Mouse (Mus musculus): ENCODE measurements around the gene Rnf144a. TPM values are rescaled to one million over a fixed set of nuclear protein-coding genes. Genes with fewer than 3 reads are reported as not detected.

Gene Rnf144a
- polyA plus RNA-seq, 1 experiment, result 3.4 TPM

DNA sequence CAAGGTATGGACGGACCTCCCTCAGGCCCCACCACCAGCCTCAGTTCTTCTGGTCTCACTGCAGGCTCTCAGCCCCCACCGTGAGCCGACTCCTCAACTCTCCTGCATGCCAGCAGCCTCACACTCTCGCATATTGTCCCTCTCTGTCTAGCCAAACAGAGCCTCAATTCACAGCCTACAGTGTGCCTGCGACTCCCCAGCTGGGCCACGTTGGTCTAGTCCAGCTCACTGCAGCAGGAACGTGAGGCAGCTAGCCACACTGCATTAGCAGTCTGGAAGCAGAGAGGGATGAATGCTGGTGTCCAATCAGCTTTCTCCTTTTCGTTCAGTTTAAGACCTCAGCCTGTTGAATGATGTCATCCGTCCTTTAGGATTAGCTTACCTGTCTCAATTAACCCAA, 28.1 kb downstream of the Rnf144a start:
- Histone ChIP-seq H3K27me3 (ENCODE audit: control insufficient read depth, insufficient read depth, low read length) (no peaks in the 10 kb centered on the region), H3K4me1 (ENCODE audit: control insufficient read depth, insufficient read depth, insufficient read length, low read length) (no peaks in the 10 kb centered on the region), H3K27ac (ENCODE audit: insufficient read depth, low read depth, low read length) (no peak overlapping the region), H3K4me3 (ENCODE audit: low read depth, low read length) (no peak overlapping the region), H3K36me3 (ENCODE audit: control insufficient read depth, insufficient read depth, low read length) (no peaks in the 10 kb centered on the region)
- WGBS, result 69% methylated on average over 9 of the region's 9 CpGs
- TF ChIP-seq POLR2A (IDR thresholded peaks at IDR 0.05; ENCODE audit: low read depth, low read length), result no peak

DNA sequence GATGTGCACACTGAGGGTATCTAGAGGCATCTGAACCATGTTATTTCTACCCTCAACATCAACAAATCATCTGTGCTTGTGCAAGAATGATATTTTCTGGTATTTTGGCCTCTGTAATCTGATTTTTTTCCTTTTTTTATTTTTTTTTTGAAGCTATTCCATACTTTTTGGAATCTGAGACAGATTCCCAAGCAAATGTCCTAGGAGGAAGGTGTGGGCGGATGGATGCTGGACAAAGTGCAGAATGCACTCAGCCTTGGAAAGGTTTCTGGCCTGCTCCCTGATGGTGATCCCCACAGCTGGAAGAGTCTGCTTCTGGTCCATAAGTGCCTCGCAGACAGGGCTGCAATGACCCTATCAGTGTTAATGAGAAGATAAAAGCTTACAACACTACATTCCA, 28.9 kb downstream of the Rnf144a start:
- H3K27me3 ChIP-seq (ENCODE audit: control insufficient read depth, insufficient read depth, low read length), result no peaks in the 10 kb centered on the region
- TF ChIP-seq CTCF (IDR thresholded peaks at IDR 0.05; ENCODE audit: extremely low read depth, insufficient read length, insufficient replicate concordance, low read depth, low read length) (no peak), POLR2A (IDR thresholded peaks at IDR 0.05; ENCODE audit: low read depth, low read length) (no peak)
- WGBS, result 59% methylated on average over 2 of the region's 2 CpGs

DNA sequence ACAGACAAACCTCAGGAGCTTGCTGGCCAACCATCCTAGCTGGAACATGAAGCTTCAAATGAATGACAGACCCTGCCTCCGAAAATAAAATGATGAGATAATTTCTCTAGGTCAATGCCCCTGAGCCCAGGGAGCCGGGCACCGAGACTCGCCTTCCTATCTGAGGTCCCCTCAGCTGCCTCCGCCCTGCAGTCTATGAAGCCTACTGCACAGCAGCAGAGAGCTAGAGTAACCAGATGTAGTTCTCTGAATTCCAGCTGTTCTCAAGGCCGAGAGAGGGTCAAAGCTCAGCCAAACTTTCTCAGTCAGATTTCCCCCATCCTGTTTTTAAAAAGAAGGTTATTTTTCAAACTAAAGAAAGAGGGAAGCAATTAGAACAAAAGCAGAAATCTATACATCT, 29.3 kb downstream of the Rnf144a start:
- no peaks in the 10 kb centered on the region for H3K4me1 ChIP-seq (ENCODE audit: control insufficient read depth, insufficient read depth, insufficient read length, low read length)
- no peak overlapping the region for H3K27ac ChIP-seq (ENCODE audit: insufficient read depth, low read depth, low read length)
- WGBS, result 67% methylated on average over 6 of the region's 6 CpGs
- H3K36me3 ChIP-seq (ENCODE audit: control insufficient read depth, insufficient read depth, low read length), result no peaks in the 10 kb centered on the region
- no peak overlapping the region for H3K4me3 ChIP-seq (ENCODE audit: low read depth, low read length)
- H3K27me3 ChIP-seq (ENCODE audit: control insufficient read depth, insufficient read depth, low read length), result no peaks in the 10 kb centered on the region
- TF ChIP-seq CTCF (IDR thresholded peaks at IDR 0.05; ENCODE audit: extremely low read depth, insufficient read length, insufficient replicate concordance, low read depth, low read length) (no peak), POLR2A (IDR thresholded peaks at IDR 0.05; ENCODE audit: low read depth, low read length) (no peak)

More for the DNA sequence above, 28.9 kb downstream of the Rnf144a start:
- Histone ChIP-seq H3K4me1 (ENCODE audit: control insufficient read depth, insufficient read depth, insufficient read length, low read length) (no peaks in the 10 kb centered on the region), H3K27ac (ENCODE audit: insufficient read depth, low read depth, low read length) (no peak overlapping the region), H3K4me3 (ENCODE audit: low read depth, low read length) (no peak overlapping the region), H3K36me3 (ENCODE audit: control insufficient read depth, insufficient read depth, low read length) (no peaks in the 10 kb centered on the region)

DNA sequence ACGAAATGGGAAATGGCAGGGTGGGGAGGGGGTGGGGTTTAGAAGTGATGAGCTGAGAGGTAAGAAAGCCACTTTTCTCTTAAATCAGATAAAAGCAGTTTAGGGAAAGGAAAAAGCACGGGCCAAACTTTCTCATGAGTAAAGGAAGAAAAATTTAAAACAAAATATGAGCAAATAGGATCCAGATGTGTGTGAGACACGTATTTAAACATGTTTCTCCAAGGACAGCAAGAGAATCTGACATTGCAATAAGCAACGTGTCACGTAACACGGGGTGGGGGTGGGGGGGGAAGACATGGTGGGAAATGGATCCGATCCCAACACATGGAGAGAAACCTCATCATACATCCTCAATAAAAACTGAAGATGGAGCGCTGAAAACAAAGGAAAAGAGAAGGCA, 33.3 kb downstream of the Rnf144a start:
- H3K27ac ChIP-seq (ENCODE audit: insufficient read depth, low read depth, low read length), result no peak overlapping the region
- WGBS, result 82% methylated on average over 8 of the region's 8 CpGs
- no peaks in the 10 kb centered on the region for H3K36me3 ChIP-seq (ENCODE audit: control insufficient read depth, insufficient read depth, low read length)
- H3K4me3 ChIP-seq (ENCODE audit: low read depth, low read length), result no peak overlapping the region
- TF ChIP-seq POLR2A (IDR thresholded peaks at IDR 0.05; ENCODE audit: low read depth, low read length) (no peak), CTCF (IDR thresholded peaks at IDR 0.05; ENCODE audit: extremely low read depth, insufficient read length, insufficient replicate concordance, low read depth, low read length) (no peak)
- H3K4me1 ChIP-seq (ENCODE audit: control insufficient read depth, insufficient read depth, insufficient read length, low read length), result no peaks in the 10 kb centered on the region
- H3K27me3 ChIP-seq (ENCODE audit: control insufficient read depth, insufficient read depth, low read length), result no peaks in the 10 kb centered on the region

DNA sequence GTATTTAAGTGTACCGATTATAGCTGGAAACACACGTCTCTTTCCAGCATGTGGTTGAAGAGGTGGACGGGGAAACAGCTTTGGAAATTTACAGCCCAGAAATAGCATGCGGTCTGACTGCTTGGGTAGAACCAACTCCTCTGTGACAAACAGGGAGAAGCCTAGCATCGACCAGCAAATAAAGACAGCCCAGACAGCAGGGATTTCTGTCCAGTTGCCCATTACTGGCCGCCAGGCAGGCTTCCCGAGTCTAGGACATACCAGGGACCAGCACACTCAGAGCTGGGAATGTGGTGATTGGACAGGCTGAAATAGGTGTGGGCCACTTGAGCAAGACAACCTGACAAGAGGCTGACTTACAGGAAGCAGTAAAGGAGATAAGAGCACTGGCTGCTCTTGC, 35.3 kb downstream of the Rnf144a start:
- TF ChIP-seq CTCF (IDR thresholded peaks at IDR 0.05; ENCODE audit: extremely low read depth, insufficient read length, insufficient replicate concordance, low read depth, low read length), result no peak
- no peak for TF ChIP-seq POLR2A (IDR thresholded peaks at IDR 0.05; ENCODE audit: low read depth, low read length)
- no peak overlapping the region for H3K4me3 ChIP-seq (ENCODE audit: low read depth, low read length)
- 77% methylated on average over 7 of the region's 7 CpGs for WGBS

DNA sequence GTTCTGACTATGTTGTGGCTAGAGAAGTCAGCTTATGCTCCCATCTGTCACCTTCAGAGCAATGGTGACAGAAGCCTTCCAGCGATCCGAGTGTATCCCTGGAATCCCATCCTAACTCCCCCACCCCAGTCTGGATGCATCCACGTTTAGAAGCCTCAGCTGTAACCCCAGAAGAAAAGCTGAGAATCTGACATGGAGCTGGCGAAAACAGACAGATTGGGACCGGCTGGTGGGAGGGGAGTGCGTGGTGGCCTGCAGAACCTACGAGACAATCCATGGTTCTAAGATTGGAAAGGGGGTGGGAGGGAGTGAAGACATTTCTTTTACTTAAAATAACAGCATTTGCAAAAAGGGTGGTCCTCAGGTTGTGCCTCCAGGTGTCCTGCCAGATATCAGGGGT, 37.4 kb downstream of the Rnf144a start:
- TF ChIP-seq POLR2A (IDR thresholded peaks at IDR 0.05; ENCODE audit: low read depth, low read length), result no peak
- no peak for TF ChIP-seq CTCF (IDR thresholded peaks at IDR 0.05; ENCODE audit: extremely low read depth, insufficient read length, insufficient replicate concordance, low read depth, low read length)
- no peaks in the 10 kb centered on the region for H3K4me1 ChIP-seq (ENCODE audit: control insufficient read depth, insufficient read depth, insufficient read length, low read length)
- H3K36me3 ChIP-seq (ENCODE audit: control insufficient read depth, insufficient read depth, low read length), result no peaks in the 10 kb centered on the region
- 83% methylated on average over 7 of the region's 7 CpGs for WGBS
- H3K27ac ChIP-seq (ENCODE audit: insufficient read depth, low read depth, low read length), result no peak overlapping the region
- H3K27me3 ChIP-seq (ENCODE audit: control insufficient read depth, insufficient read depth, low read length), result no peaks in the 10 kb centered on the region
- H3K4me3 ChIP-seq (ENCODE audit: low read depth, low read length), result no peak overlapping the region

More for the DNA sequence above, 35.3 kb downstream of the Rnf144a start:
- no peaks in the 10 kb centered on the region for H3K4me1 ChIP-seq (ENCODE audit: control insufficient read depth, insufficient read depth, insufficient read length, low read length)
- H3K36me3 ChIP-seq (ENCODE audit: control insufficient read depth, insufficient read depth, low read length), result no peaks in the 10 kb centered on the region
- no peak overlapping the region for H3K27ac ChIP-seq (ENCODE audit: insufficient read depth, low read depth, low read length)
- no peaks in the 10 kb centered on the region for H3K27me3 ChIP-seq (ENCODE audit: control insufficient read depth, insufficient read depth, low read length)

DNA sequence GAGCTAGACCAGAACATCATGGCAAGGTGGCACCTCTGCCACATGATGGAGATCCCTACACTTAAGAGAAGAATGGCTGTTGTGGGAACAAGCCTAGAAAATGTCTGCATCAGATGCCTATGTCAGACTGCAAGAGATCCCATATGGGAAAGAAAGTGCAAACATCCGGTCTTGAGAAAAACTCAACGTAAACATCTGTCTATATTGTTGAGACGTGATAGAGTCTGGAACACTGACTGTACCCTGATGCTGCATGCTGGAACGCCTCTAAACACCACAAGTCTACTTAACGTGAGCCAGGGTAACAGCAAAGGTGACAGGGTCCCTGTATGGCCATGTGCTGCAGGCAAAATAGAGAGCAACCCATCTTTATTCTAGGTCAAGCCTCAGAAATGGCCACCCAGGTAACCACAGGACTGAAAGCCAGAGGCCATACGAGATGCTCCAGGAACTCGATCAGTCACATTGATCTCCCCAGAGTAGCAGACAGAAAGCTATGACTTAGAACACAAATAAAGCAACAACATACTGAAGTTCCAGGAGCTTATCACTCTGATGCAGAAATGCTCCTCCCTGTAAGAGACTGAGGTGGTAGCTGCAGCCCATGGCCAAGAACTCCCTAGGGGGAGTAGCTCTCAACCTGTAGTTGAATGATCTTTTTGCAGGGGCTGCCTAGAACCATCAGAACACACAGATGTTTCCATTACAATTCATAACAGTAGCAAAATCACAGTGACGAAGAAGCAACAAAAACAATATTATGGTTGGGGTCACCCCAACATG, 38.3 kb downstream of the Rnf144a start:
- H3K36me3 ChIP-seq (ENCODE audit: control insufficient read depth, insufficient read depth, low read length), result no peaks in the 10 kb centered on the region
- no peak overlapping the region for H3K4me3 ChIP-seq (ENCODE audit: low read depth, low read length)
- no peak for TF ChIP-seq POLR2A (IDR thresholded peaks at IDR 0.05; ENCODE audit: low read depth, low read length)
- TF ChIP-seq CTCF (IDR thresholded peaks at IDR 0.05; ENCODE audit: extremely low read depth, insufficient read length, insufficient replicate concordance, low read depth, low read length), result no peak
- 88% methylated on average over 8 of the region's 8 CpGs for WGBS
- no peaks in the 10 kb centered on the region for H3K4me1 ChIP-seq (ENCODE audit: control insufficient read depth, insufficient read depth, insufficient read length, low read length)
- no peaks in the 10 kb centered on the region for H3K27me3 ChIP-seq (ENCODE audit: control insufficient read depth, insufficient read depth, low read length)
- H3K27ac ChIP-seq (ENCODE audit: insufficient read depth, low read depth, low read length), result no peak overlapping the region

Measured in small intestine, adult 2 months (tissue).